Mouse (Mus musculus) CD4-positive, CD25-positive, alpha-beta regulatory T cell, adult 2 months (primary cell): ENCODE data around the gene Gpsm3.

Source experiments
- DNase-seq: peaks from one replicate; pipeline ENCODE4 v3.0.0-alpha.2; 2012; ENCODE audit warnings: low read depth, low spot score

Gpsm3 gene

GRCm38 (mm10) chr17:34583397-34583796, 6.2 kb upstream of the Gpsm3 start:
- no peak for DNase-seq

GRCm38 (mm10) chr17:34583819-34584218, 5.8 kb upstream of the Gpsm3 start:
- no peak for DNase-seq

- no peak for DNase-seq
Measured at GRCm38 (mm10) chr17:34585121-34585520, 4.5 kb upstream of the Gpsm3 start.

GRCm38 (mm10) chr17:34585877-34586771, 3.5 kb upstream of the Gpsm3 start:
- peak; percentile 21 for DNase-seq

GRCm38 (mm10) chr17:34586796-34587422, 2.7 kb upstream of the Gpsm3 start:
- DNase-seq: peak; percentile 89

- DNase-seq: peak; percentile 98
Measured at GRCm38 (mm10) chr17:34587423-34587811, 2.2 kb upstream of the Gpsm3 start.

GRCm38 (mm10) chr17:34587814-34588213, 1.8 kb upstream of the Gpsm3 start:
- no peak for DNase-seq

- DNase-seq: peak; percentile 40
Measured at GRCm38 (mm10) chr17:34588767-34589166, 839 bp upstream of the Gpsm3 start.

GRCm38 (mm10) chr17:34589206-34589605, 400 bp upstream of the Gpsm3 start:
- no peak for DNase-seq

- DNase-seq: no peak
Measured at GRCm38 (mm10) chr17:34590154-34590987, 765 bp downstream of the Gpsm3 start.

GRCm38 (mm10) chr17:34591029-34591993, 1.7 kb downstream of the Gpsm3 start, which contains the start of gene Pbx2:
TSS of gene Pbx2 (plus strand) at chr17:34591266.
- peak; percentile 36 for DNase-seq

- DNase-seq: peak; percentile 93
Measured at GRCm38 (mm10) chr17:34591994-34592375, 2.4 kb downstream of the Gpsm3 start.

GRCm38 (mm10) chr17:34592581-34593549, 3.3 kb downstream of the Gpsm3 start:
- peak; percentile 26 for DNase-seq

- DNase-seq: no peak
Measured at GRCm38 (mm10) chr17:34593752-34594525, 4.3 kb downstream of the Gpsm3 start.

- no peak for DNase-seq
Measured at GRCm38 (mm10) chr17:34596098-34596497, 6.5 kb downstream of the Gpsm3 start.

- no peak for DNase-seq
Measured at GRCm38 (mm10) chr17:34597566-34598095, 8.0 kb downstream of the Gpsm3 start, which contains the start of gene Ager. TSS of gene Ager (plus strand) at chr17:34597862.

- no peak for DNase-seq
Measured at GRCm38 (mm10) chr17:34599891-34600290, 10.3 kb downstream of the Gpsm3 start.

- DNase-seq: no peak
Measured at GRCm38 (mm10) chr17:34601796-34602195, 12.2 kb downstream of the Gpsm3 start.
